In the genomic region with DNA sequence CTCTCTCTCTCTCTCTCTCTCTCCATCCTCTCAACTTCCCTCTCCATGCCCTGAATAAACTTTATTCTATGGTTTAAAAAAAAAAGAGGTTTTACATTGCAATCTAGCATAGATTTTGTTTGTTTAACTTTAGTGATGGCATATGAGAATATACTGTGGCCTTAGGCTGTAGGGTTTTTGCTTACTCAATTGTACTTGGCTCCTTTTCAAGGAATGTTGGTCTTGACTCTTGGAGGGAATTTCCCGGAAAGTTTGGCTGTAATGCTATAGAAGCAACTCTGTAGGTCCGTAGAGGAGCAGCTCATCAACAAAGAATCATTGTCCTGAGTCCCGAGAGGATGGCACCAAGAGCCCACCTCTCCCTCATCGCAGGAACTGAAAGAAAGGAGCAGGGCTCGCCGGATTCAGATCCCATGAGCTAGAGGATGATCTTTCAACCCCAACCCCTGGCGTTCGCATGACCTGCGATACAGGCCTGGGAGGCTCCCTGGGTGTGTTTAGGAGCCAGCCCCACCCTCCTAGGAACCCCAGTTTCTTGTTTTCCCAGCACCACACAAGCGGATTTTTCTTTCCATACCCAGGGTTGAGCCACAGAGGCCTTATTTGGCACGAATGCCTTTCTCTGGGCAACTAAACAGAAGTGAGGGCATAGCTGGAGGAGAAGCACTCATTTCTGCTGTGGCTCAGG, we compare ENCODE assay signal across 18 mouse cellular contexts. TPM values are rescaled to one million over a fixed set of nuclear protein-coding genes. Genes with fewer than 3 reads are reported as not detected.
DNase-seq lines count a peak whose midpoint lies in the region; ATAC-seq lines count a peak whose summit lies in the region.
"Had no signal": no experiment of that assay in that cellular context is flagged by ENCODE, and none has a peak within 500 bp of the region (broad histone marks: within the 10 kb centered on the region; RNA-seq: fewer than 3 reads in every experiment).

No protein-coding gene starts in this region.

- no peak overlapping the region for H3K4me2 ChIP-seq in kidney, embryonic 15.5 days
- no peak overlapping the region for H3K4me2 ChIP-seq in midbrain, embryonic 11.5 days
- H3K4me2 ChIP-seq in embryonic facial prominence, embryonic 14.5 days (ENCODE audit: low read depth, low read length): peak overlapping the region; percentile 22
- H3K4me2 ChIP-seq in limb, embryonic 15.5 days: peak overlapping the region; percentile 17; the same call in 1 of the 2 replicates
- H3K4me2 ChIP-seq: hindbrain, embryonic 14.5 days; liver, embryonic 12.5 days; neural tube, embryonic 13.5 days had no signal

- WGBS in kidney, embryonic 15.5 days: 70% methylated on average over 11 of the region's 11 CpGs
- WGBS in midbrain, embryonic 10.5 days: 74% methylated on average over 11 of the region's 11 CpGs
- 78% methylated on average over 11 of the region's 11 CpGs for WGBS in midbrain, embryonic 11.5 days
- 37% methylated on average over 11 of the region's 11 CpGs for WGBS in embryonic facial prominence, embryonic 14.5 days
- 50% methylated on average over 11 of the region's 11 CpGs for WGBS in limb, embryonic 15.5 days

- H3K4me3 ChIP-seq in kidney, embryonic 15.5 days (replicated peaks): no peak overlapping the region
- no peak overlapping the region for H3K4me3 ChIP-seq in midbrain, embryonic 10.5 days
- H3K4me3 ChIP-seq in midbrain, embryonic 11.5 days (ENCODE audit: low read depth, low read length): no peak overlapping the region
- H3K4me3 ChIP-seq in embryonic facial prominence, embryonic 14.5 days (ENCODE audit: low read depth, low read length): no peak overlapping the region
- no peak overlapping the region for H3K4me3 ChIP-seq in limb, embryonic 15.5 days
- H3K4me3 ChIP-seq: liver, embryonic 12.5 days; neural tube, embryonic 13.5 days had no signal

- H3K36me3 ChIP-seq in kidney, embryonic 15.5 days: no peaks in the 10 kb centered on the region
- H3K36me3 ChIP-seq in midbrain, embryonic 10.5 days: no peaks in the 10 kb centered on the region
- no peaks in the 10 kb centered on the region for H3K36me3 ChIP-seq in midbrain, embryonic 11.5 days (ENCODE audit: control insufficient read depth, insufficient read depth, low read length)
- H3K36me3 ChIP-seq in embryonic facial prominence, embryonic 14.5 days (ENCODE audit: control insufficient read depth, insufficient read depth, low read length): no peaks in the 10 kb centered on the region
- H3K36me3 ChIP-seq in limb, embryonic 15.5 days: 0 out of 2 replicates have a peak, but pooled peaks cover 3% of the 10 kb centered on the region
- H3K36me3 ChIP-seq: liver, embryonic 12.5 days; neural tube, embryonic 13.5 days had no signal

- no peaks in the 10 kb centered on the region for H3K9me3 ChIP-seq in kidney, embryonic 15.5 days (replicated peaks)
- no peaks in the 10 kb centered on the region for H3K9me3 ChIP-seq in midbrain, embryonic 10.5 days (replicated peaks)
- no peaks in the 10 kb centered on the region for H3K9me3 ChIP-seq in midbrain, embryonic 11.5 days (ENCODE audit: control insufficient read depth, low read length)
- no peaks in the 10 kb centered on the region for H3K9me3 ChIP-seq in embryonic facial prominence, embryonic 14.5 days (ENCODE audit: control insufficient read depth, low read length)
- no peaks in the 10 kb centered on the region for H3K9me3 ChIP-seq in limb, embryonic 15.5 days
- H3K9me3 ChIP-seq: liver, embryonic 12.5 days; neural tube, embryonic 13.5 days had no signal

- H3K9ac ChIP-seq in kidney, embryonic 15.5 days: no peak overlapping the region
- H3K9ac ChIP-seq in midbrain, embryonic 11.5 days (ENCODE audit: low read length): no peak overlapping the region
- no peak overlapping the region for H3K9ac ChIP-seq in embryonic facial prominence, embryonic 14.5 days (ENCODE audit: low read depth, low read length)
- no peak overlapping the region for H3K9ac ChIP-seq in limb, embryonic 15.5 days
- H3K9ac ChIP-seq: hindbrain, embryonic 14.5 days; liver, embryonic 12.5 days; neural tube, embryonic 13.5 days had no signal

- no peaks in the 10 kb centered on the region for H3K27me3 ChIP-seq in kidney, embryonic 15.5 days
- peaks cover 13% of the 10 kb centered on the region for H3K27me3 ChIP-seq in midbrain, embryonic 10.5 days (ENCODE audit: low read depth, poor library complexity, severe bottlenecking)
- peaks cover 2% of the 10 kb centered on the region; the same call in 1 of the 2 replicates for H3K27me3 ChIP-seq in midbrain, embryonic 11.5 days (ENCODE audit: control insufficient read depth, insufficient read depth, low read length)
- H3K27me3 ChIP-seq in embryonic facial prominence, embryonic 14.5 days (replicated peaks; ENCODE audit: control insufficient read depth, insufficient read depth, low read length): no peaks in the 10 kb centered on the region
- no peaks in the 10 kb centered on the region for H3K27me3 ChIP-seq in limb, embryonic 15.5 days
- H3K27me3 ChIP-seq: liver, embryonic 12.5 days; neural tube, embryonic 13.5 days had no signal

- H3K27ac ChIP-seq in kidney, embryonic 15.5 days: 0 out of 2 replicates have a peak overlapping the region, but pooled peaks have one; percentile 16
- 0 out of 2 replicates have a peak overlapping the region, but pooled peaks have one; percentile 23 for H3K27ac ChIP-seq in midbrain, embryonic 10.5 days (replicated peaks)
- H3K27ac ChIP-seq in midbrain, embryonic 11.5 days (ENCODE audit: low read depth, low read length): no peak overlapping the region
- H3K27ac ChIP-seq in embryonic facial prominence, embryonic 14.5 days (replicated peaks; ENCODE audit: low read depth, low read length): peak overlapping the region; percentile 84
- H3K27ac ChIP-seq in limb, embryonic 15.5 days: peak overlapping the region; percentile 48; the same call in 1 of the 2 replicates
- H3K27ac ChIP-seq: hindbrain, embryonic 14.5 days; liver, embryonic 12.5 days; neural tube, embryonic 13.5 days had no signal

- no peak for ATAC-seq in kidney, embryonic 15.5 days (replicated peaks; ENCODE audit: low FRiP score)
- ATAC-seq in midbrain, embryonic 11.5 days (ENCODE audit: low FRiP score): no peak
- peak; percentile 38 for ATAC-seq in embryonic facial prominence, embryonic 14.5 days (ENCODE audit: low read depth)
- no peak for ATAC-seq in limb, embryonic 15.5 days (ENCODE audit: insufficient number of reproducible peaks, low FRiP score, low TSS enrichment, low read depth)
- ATAC-seq: CD4-positive, CD25-positive, alpha-beta regulatory T cell, adult 4 months; liver, embryonic 12.5 days had no signal

- no peak for DNase-seq in kidney, adult 18-20 months
- DNase-seq in midbrain, embryonic 10.5 days (ENCODE audit: low spot score): no peak
- no peak for DNase-seq in midbrain, embryonic 11.5 days (ENCODE audit: low spot score, missing footprints)
- peak; percentile 94 for DNase-seq in embryonic facial prominence, embryonic 14.5 days (ENCODE audit: low spot score)
- no peak for DNase-seq in gastrocnemius, adult 8-10 months (ENCODE audit: low spot score in 2 of 2)
- no peak for DNase-seq in right cerebral cortex, postnatal 25 days
- DNase-seq: adrenal gland, postnatal 25 days; cerebellum, adult 9-10 months; gastrocnemius, postnatal 36 days; kidney, postnatal 10 days; thymus, adult 2 months had no signal

- H3K4me1 ChIP-seq in kidney, embryonic 15.5 days: peaks cover 11% of the 10 kb centered on the region
- peaks cover 44% of the 10 kb centered on the region for H3K4me1 ChIP-seq in midbrain, embryonic 10.5 days
- peaks cover 6% of the 10 kb centered on the region for H3K4me1 ChIP-seq in midbrain, embryonic 11.5 days (ENCODE audit: control insufficient read depth, insufficient read depth, low read length)
- peaks cover 27% of the 10 kb centered on the region for H3K4me1 ChIP-seq in embryonic facial prominence, embryonic 14.5 days (ENCODE audit: control insufficient read depth, insufficient read depth, low read length)
- peaks cover 20% of the 10 kb centered on the region for H3K4me1 ChIP-seq in limb, embryonic 15.5 days
- H3K4me1 ChIP-seq: liver, embryonic 12.5 days had no signal

RNA-seq across cellular contexts. Expression of gene BC067074, which starts 57.9 kb away (rescaled TPM):
- polyA plus RNA-seq in kidney, embryonic 15.5 days (2015; fragmentation: Nextera tagmentation; extraction: Ambion mirVana): 5.2 and 5.7 TPM in 2 replicates
- 1.3 and 1.5 TPM in 2 replicates for polyA plus RNA-seq in midbrain, embryonic 10.5 days (2016; fragmentation: Nextera tagmentation; extraction: Ambion mirVana)
- 1.3 and 1.5 TPM in 2 replicates for polyA plus RNA-seq in midbrain, embryonic 11.5 days (2014; fragmentation: Nextera tagmentation; extraction: Ambion mirVana)
- polyA plus RNA-seq in embryonic facial prominence, embryonic 14.5 days (2014; fragmentation: Nextera tagmentation; extraction: Ambion mirVana): 6.9 and 7.4 TPM in 2 replicates
- polyA plus RNA-seq in limb, embryonic 15.5 days (2015; fragmentation: Nextera tagmentation; extraction: Ambion mirVana): 7.4 and 7.7 TPM in 2 replicates
- total RNA-seq in gastrocnemius, adult 8-10 months (2022): 1 to 10 TPM in 1 of 4 experiments, under 1 TPM in 3; 0.77 to 1.1 (median 0.90) TPM
- total RNA-seq: MEL had no signal
- polyA plus RNA-seq: CD4-positive, CD25-positive, alpha-beta regulatory T cell, adult 4 months had no signal

Comparison
In these comparisons a context has a peak if more than half of its experiments do, and no peak if none do; other contexts are left out.
1. H3K4me2 ChIP-seq: peak in embryonic facial prominence, embryonic 14.5 days (single experiment) and limb, embryonic 15.5 days (single experiment); none in kidney, embryonic 15.5 days (single experiment) and midbrain, embryonic 11.5 days (single experiment).